Mouse (Mus musculus) embryonic fibroblast, embryonic 13.5 days (primary cell): ENCODE results near the gene Fam89b.

ENCODE experiments used
- CTCF ChIP-seq: IDR thresholded peaks from 2 replicates; pipeline ENCODE4 v1.5.1; 2011; ENCODE audit warnings: mild to moderate bottlenecking, control low read depth, low read length, moderate library complexity, borderline replicate concordance; ENCODE audit not compliant: insufficient read depth
- POLR2A ChIP-seq: IDR thresholded peaks from 2 replicates; pipeline ENCODE4 v1.6.1; 2011; ENCODE audit warnings: low read depth, mild to moderate bottlenecking, control low read depth, low read length, moderate library complexity

- TF ChIP-seq POLR2A (peak; percentile 39; the same call in 1 of the 2 replicates), CTCF (no peak)
Measured at GRCm38 (mm10) chr19:5770925-5771860, 41.7 kb upstream of the Fam89b start, which contains the start of gene Scyl1.
